Mouse (Mus musculus) myocyte (in vitro differentiated cells): ENCODE results near the gene Ptgs2.

Experiments used
- CEBPB ChIP-seq: IDR thresholded peaks from 2 replicates; pipeline ENCODE4 v1.6.1; 2011; ENCODE audit warnings: mild to moderate bottlenecking, moderate library complexity; ENCODE audit not compliant: poor library complexity, insufficient read depth, severe bottlenecking
- E2F4 ChIP-seq: IDR thresholded peaks from one replicate; pipeline ENCODE4 v1.6.1; 2011; ENCODE audit warnings: mild to moderate bottlenecking, control low read depth, moderate library complexity; ENCODE audit not compliant: insufficient read depth
- MAX ChIP-seq: IDR thresholded peaks from one replicate; pipeline ENCODE4 v1.6.1; 2011; ENCODE audit warnings: low read depth, mild to moderate bottlenecking, control low read depth
- MYOD1 ChIP-seq, 3 experiments: IDR thresholded peaks; one replicate each; pipeline ENCODE4 v1.6.1; 2011; ENCODE audit warnings: control low read depth in 2 of 3, low read depth in 2 of 3, mild to moderate bottlenecking in 2 of 3, moderate library complexity in 1 of 3; ENCODE audit not compliant: insufficient read length in 2 of 3, control insufficient read depth in 1 of 3
- MYOG ChIP-seq, 3 experiments: IDR thresholded peaks; one replicate each; pipeline ENCODE4 v1.6.1; 2011; ENCODE audit warnings: control low read depth in 2 of 3, low read depth in 2 of 3, mild to moderate bottlenecking in 2 of 3; ENCODE audit not compliant: insufficient read length in 2 of 3, control insufficient read depth in 1 of 3, insufficient read depth in 1 of 3
- POLR2A ChIP-seq: IDR thresholded peaks from one replicate; pipeline ENCODE4 v1.6.1; 2011; ENCODE audit warnings: low read depth, mild to moderate bottlenecking, control low read depth, moderate library complexity; ENCODE audit not compliant: insufficient read length
- POLR2AphosphoS2 ChIP-seq: IDR thresholded peaks from one replicate; pipeline ENCODE4 v1.6.1; 2011; ENCODE audit warnings: low read depth, control low read depth; ENCODE audit not compliant: insufficient read length
- REST ChIP-seq: IDR thresholded peaks from one replicate; pipeline ENCODE4 v1.6.1; 2011; ENCODE audit warnings: mild to moderate bottlenecking, control low read depth, moderate library complexity; ENCODE audit not compliant: insufficient read depth, insufficient read length
- SRF ChIP-seq: IDR thresholded peaks from one replicate; pipeline ENCODE4 v1.6.1; 2011; ENCODE audit warnings: low read depth; ENCODE audit not compliant: control insufficient read depth, insufficient read length
- TCF12 ChIP-seq: IDR thresholded peaks from one replicate; pipeline ENCODE4 v1.6.1; 2011; ENCODE audit warnings: mild to moderate bottlenecking, control low read depth; ENCODE audit not compliant: poor library complexity, insufficient read depth, severe bottlenecking
- USF1 ChIP-seq: IDR thresholded peaks from one replicate; pipeline ENCODE4 v1.6.1; 2011; ENCODE audit warnings: low read depth, mild to moderate bottlenecking, control low read depth, moderate library complexity

GRCm38 (mm10) chr1:150097036-150097435 is 2.8 kb upstream of the Ptgs2 start:
- TF ChIP-seq POLR2A (no peak), USF1 (no peak), CEBPB (no peak), POLR2AphosphoS2 (no peak), TCF12 (no peak), E2F4 (no peak), MYOD1 (IDR thresholded peaks at IDR 0.05; ENCODE audit: control insufficient read depth in 1 of 3, insufficient read length in 2 of 3, low read depth in 2 of 3) (no peak), SRF (no peak), MAX (no peak), REST (no peak), MYOG (IDR thresholded peaks at IDR 0.05; ENCODE audit: control insufficient read depth in 1 of 3, insufficient read depth in 1 of 3, insufficient read length in 2 of 3, low read depth in 2 of 3) (no peak)
